Mouse (Mus musculus) frontal cortex, postnatal 25 days (tissue): ENCODE results near the gene Gm13124.
"Not testable (repeated sequence)": the region's sequence is repeated elsewhere in the genome, so short reads cannot be mapped to it uniquely, and the experiment has no call there.

ENCODE experiments used
- DNase-seq, 2 experiments: peaks; one replicate each; pipeline ENCODE4 v3.0.0; 2022; ENCODE audit warnings: low spot score in 2 of 2

The Gm13124 gene

GRCm38 (mm10) chr4:144565034-144565433 lies at the start of gene Gm13124:
Gm13124 (minus strand) TSS chr4:144565134.
- DNase-seq, result no peak

GRCm38 (mm10) chr4:144614586-144614985 lies 49.7 kb upstream of the Gm13124 start:
- no peak for DNase-seq

- no peak for DNase-seq
Measured at GRCm38 (mm10) chr4:144613407-144613806, 48.5 kb upstream of the Gm13124 start, which contains the start of gene Aadacl4. Aadacl4 (plus strand) TSS chr4:144613707.

GRCm38 (mm10) chr4:144592790-144593189 lies 27.9 kb upstream of the Gm13124 start:
- DNase-seq, result no peak

GRCm38 (mm10) chr4:144586207-144586606 lies 21.3 kb upstream of the Gm13124 start:
- DNase-seq, result not testable (repeated sequence)

- no peak for DNase-seq
Measured at GRCm38 (mm10) chr4:144567752-144568151, 2.8 kb upstream of the Gm13124 start.

GRCm38 (mm10) chr4:144561205-144561604 lies 3.7 kb downstream of the Gm13124 start:
- no peak for DNase-seq

GRCm38 (mm10) chr4:144559792-144560191 lies 5.1 kb downstream of the Gm13124 start:
- DNase-seq, result no peak

- DNase-seq, result no peak
Measured at GRCm38 (mm10) chr4:144551156-144551555, 13.8 kb downstream of the Gm13124 start.

GRCm38 (mm10) chr4:144545339-144545738 lies 19.6 kb downstream of the Gm13124 start:
- DNase-seq, result not testable (repeated sequence)

- DNase-seq, result no peak
Measured at GRCm38 (mm10) chr4:144544689-144545088, 20.2 kb downstream of the Gm13124 start.

- no peak for DNase-seq
Measured at GRCm38 (mm10) chr4:144519522-144519921, 45.4 kb downstream of the Gm13124 start, which contains the start of gene 9430007A20Rik. 9430007A20Rik (plus strand) TSS chr4:144519822.

GRCm38 (mm10) chr4:144506518-144506917 lies 58.4 kb downstream of the Gm13124 start:
- no peak for DNase-seq
